Mouse (Mus musculus) B cell, adult 67 days (primary cell): ENCODE data around the gene Tmod1. TPM values are rescaled to one million over a fixed set of nuclear protein-coding genes. Genes with fewer than 3 reads are reported as not detected.

Experiments
- total RNA-seq, 2 experiments: library from RNA; stranded (reverse); gene quantifications; 4 replicates each; pipeline ENCODE4 v1.2.4; 2023

Gene Tmod1
- not detected for total RNA-seq

GRCm38 (mm10) chr4:46038892-46039751, at the start of gene Tmod1:
Gene Tmod1, plus strand, starts transcription at chr4:46038935.

DNA sequence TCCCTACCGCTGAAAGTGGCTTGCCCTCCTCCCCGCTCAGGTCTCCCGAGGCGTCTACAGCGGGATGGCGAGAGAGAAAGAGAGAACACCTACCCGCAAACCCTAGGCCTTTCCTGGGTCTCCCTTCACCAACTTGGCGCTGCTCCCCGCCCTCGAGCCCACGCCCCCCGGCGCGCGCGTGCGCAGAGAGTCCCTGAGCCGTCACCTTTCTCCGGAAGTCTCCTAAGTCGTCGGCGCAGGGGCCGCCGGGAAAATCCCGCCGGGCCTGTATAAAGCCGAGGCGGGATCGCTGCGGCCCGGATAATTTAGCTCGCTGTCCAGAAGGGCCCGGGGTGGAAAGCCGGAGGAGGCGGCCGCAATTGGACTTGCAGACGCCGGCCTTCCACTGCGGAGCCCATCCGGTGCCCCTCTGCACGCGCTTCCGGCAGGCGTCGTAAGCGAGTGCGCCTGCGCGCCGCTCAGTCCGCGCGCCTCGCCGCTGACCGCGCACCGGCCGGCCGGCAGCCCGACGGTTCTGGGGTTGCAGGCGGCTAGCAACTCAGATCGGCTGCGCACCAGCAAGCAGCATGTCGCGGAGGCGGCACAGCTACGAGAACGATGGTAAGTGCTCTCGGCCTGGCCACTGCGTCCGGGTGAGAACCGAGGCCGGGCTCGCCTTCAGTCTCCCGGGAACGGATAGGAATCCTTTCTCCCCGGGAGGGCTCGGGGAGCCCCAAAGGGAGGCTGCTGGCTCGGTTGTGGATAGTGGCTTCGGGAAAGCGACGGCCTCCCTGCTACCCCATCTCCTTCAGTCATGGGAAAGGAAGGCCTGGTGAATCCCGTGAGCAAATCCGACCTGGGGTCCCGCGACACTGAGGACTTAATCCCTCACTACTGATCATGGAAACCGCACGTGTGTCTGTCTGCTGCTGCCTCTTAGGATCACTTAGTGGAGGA, 99.8 kb downstream of the Tmod1 start, which contains the start of the genes Ncbp1 and Tstd2:
TSS of gene Ncbp1 (plus strand) at position 327 of the 936 bp plus-strand sequence.
TSS of gene Tstd2 (minus strand) at position 408 of the 936 bp plus-strand sequence.

Other genes starting within 250 kb of the Tmod1 start
- 1 to 10 TPM; 3.0 to 4.7 TPM for gene Aldh1b1, start 239.9 kb upstream of the Tmod1 start, total RNA-seq
- gene Igfbpl1, start 212.0 kb upstream of the Tmod1 start, total RNA-seq = not detected
- gene Stra6l, start 190.3 kb upstream of the Tmod1 start, total RNA-seq = under 1 TPM in 1 of 2 experiments, not detected in 1; 0.15 TPM
- gene Ccdc180, start 148.6 kb upstream of the Tmod1 start, total RNA-seq = under 1 TPM; 0.50 to 0.64 TPM
- 10 to 100 TPM; 20.2 to 21.0 TPM for gene Tdrd7, start 73.6 kb upstream of the Tmod1 start, total RNA-seq
- 10 to 100 TPM; 46.5 to 52.7 TPM for gene Ncbp1, start 99.7 kb downstream of the Tmod1 start, total RNA-seq
- 10 to 100 TPM; 34.6 to 35.4 TPM for gene Tstd2, start 99.8 kb downstream of the Tmod1 start, total RNA-seq
- 10 to 100 TPM; 26.6 to 32.0 TPM for gene Xpa, start 157.4 kb downstream of the Tmod1 start, total RNA-seq